Mouse (Mus musculus) pancreas, adult 10 weeks (tissue): Measurements from ENCODE around the gene Gm1123. TPM values are rescaled to one million over a fixed set of nuclear protein-coding genes. Genes with fewer than 3 reads are reported as not detected.

Experiments
- polyA plus RNA-seq: library from polyadenylated mRNA; stranded (reverse); fragments of 350-450 nt; fragmentation: Illumina TruSeq; extraction: RNeasy Lipid Tissue Mini Kit (QIAGEN cat#74804); gene quantifications from one replicate; pipeline ENCODE4 v1.2.3, GENCODE M21; 2015; ENCODE audit warnings: low read depth, low replicate concordance; ENCODE audit not compliant: insufficient read depth

Gene Gm1123
- not detected for polyA plus RNA-seq

DNA sequence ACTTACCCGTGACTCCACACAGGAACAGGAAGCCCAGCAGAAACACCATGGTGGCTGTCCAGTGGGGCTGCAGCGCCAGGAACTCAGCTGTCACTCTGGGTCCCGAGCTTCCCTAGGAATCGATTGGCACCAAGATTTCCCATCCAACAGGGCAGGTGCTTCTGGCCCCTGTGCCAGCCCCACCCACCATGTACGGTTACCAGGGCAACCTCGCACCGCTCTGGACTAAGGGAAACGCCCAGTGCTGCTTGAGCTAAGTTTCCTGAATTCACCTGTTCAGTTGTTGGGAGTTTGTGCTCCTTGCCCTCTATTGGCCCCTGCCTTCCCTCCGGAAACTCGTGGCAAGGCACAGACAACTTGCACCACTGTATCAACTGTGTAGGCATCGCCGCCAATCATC lies at the start of gene Gm1123:
TSS of gene Gm1123 (minus strand) at position 141 of the 400 bp plus-strand sequence.

DNA sequence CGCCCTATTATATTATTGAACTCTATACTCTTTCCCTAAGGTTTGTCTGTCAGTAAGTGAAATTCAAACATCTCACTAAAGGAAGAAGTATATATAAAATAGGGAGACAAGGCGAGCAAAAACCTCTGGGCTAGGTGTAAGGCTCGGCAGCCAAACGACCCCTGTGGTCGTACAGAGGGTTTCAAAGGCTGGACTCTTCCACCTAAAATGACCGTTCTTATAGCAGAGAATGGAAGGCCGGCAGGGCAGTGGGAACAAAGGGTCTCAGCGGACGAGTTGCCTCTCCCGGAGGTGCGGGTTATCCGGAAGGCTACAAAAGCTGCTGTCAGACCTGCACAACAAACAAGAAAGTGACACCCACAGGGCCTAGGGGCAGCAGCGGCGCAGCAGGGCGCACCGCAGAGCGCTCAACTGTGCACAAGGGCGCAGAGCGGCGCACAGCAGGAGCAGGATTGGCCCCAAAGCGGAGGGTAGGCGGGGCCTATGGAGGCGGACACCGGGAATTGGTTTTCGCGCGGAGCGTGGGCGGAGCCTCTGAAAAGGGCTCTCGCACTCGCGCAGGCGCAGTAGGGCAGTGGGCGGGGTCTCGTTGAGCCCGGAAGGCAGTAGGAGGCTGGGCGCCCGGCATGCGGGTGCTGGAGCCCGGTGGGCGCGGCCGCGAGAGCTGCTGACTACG lies 49.6 kb downstream of the Gm1123 start, which contains the start of gene Faim:
TSS of gene Faim (plus strand) at position 574 of the 676 bp plus-strand sequence.

Other genes starting within 250 kb of the Gm1123 start
- gene Prr23a1, start 193.2 kb downstream of the Gm1123 start, polyA plus RNA-seq: not detected
- gene Prr23a2, start 179.2 kb downstream of the Gm1123 start, polyA plus RNA-seq: not detected
- not detected for gene Prr23a3, start 170.9 kb downstream of the Gm1123 start, polyA plus RNA-seq
- gene 7420426K07Rik, start 132.6 kb downstream of the Gm1123 start, polyA plus RNA-seq: not detected
- not detected for gene Foxl2, start 80.4 kb downstream of the Gm1123 start, polyA plus RNA-seq
- gene Faim, start 49.3 kb downstream of the Gm1123 start, polyA plus RNA-seq: 4.8 TPM
- gene Pik3cb, start 104.9 kb upstream of the Gm1123 start, polyA plus RNA-seq: 2.2 TPM
- not detected for gene Faiml, start 201.5 kb upstream of the Gm1123 start, polyA plus RNA-seq
- gene Cep70, start 207.7 kb upstream of the Gm1123 start, polyA plus RNA-seq: 5.8 TPM